Mouse (Mus musculus): ENCODE results near the gene Rapgef3. TPM values are rescaled to one million over a fixed set of nuclear protein-coding genes. Genes with fewer than 3 reads are reported as not detected.

Rapgef3 gene
- polyA plus RNA-seq, 1 experiment from 2014 or later: 4.0 TPM

DNA sequence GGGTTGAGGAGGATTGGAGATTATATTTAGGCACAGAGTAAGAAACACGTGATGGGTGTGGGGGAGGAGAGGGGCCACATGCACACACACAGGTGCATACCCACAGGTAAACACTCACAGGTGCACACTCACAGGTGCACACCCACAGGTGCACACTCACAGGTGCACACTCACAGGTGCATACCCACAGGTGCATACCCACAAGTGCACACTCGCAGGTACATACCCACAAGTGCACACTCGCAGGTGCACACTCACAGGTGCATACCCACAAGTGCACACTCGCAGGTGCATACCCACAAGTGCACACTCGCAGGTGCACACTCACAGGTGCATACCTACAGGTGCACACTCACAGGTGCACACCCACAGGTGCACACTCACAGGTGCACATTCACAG lies 42.6 kb upstream of the Rapgef3 start:
- Histone ChIP-seq H3K4me1 (replicated peaks; ENCODE audit: control insufficient read depth, insufficient read depth, low read length) (0 out of 2 replicates have a peak, but pooled peaks cover 2% of the 10 kb centered on the region), H3K9ac (ENCODE audit: low read depth, low read length) (no peak overlapping the region), H3K4me3 (ENCODE audit: low read depth, low read length) (no peak overlapping the region), H3K27ac (ENCODE audit: low read depth, low read length) (no peak overlapping the region), H3K9me3 (ENCODE audit: control insufficient read depth, low read length) (no peaks in the 10 kb centered on the region), H3K4me2 (replicated peaks; ENCODE audit: low read depth, low read length) (no peak overlapping the region), H3K27me3 (ENCODE audit: control insufficient read depth, insufficient read depth, low read length) (no peaks in the 10 kb centered on the region), H3K36me3 (ENCODE audit: control insufficient read depth, insufficient read depth, low read length) (no peaks in the 10 kb centered on the region; the same call in none of the 2 replicates)
- ATAC-seq (ENCODE audit: low FRiP score): no peak
- WGBS: 93% methylated on average over 5 of the region's 5 CpGs
- DNase-seq (ENCODE audit: low spot score): no peak

DNA sequence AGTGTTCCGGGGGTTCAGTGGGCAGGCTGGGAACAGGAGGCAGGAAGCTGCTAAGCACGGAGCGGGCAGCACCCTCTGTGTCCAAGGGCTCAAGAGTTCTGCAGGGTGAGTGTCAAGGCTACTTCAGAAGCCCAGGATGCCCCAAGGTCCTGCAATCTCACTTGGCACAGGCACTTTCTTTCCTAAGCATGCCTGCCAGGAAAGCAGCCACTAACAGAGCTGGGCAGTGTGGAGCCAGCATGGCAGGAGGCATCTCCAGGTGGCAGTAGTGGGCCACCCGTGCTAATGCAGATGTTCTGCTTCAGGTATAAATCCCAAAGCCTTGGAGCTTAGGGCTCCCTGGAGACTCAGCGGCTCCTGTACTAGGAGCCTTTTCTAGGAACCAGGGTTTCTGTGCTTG lies 42.2 kb upstream of the Rapgef3 start:
- H3K27ac ChIP-seq (ENCODE audit: low read depth, low read length): no peak overlapping the region
- H3K36me3 ChIP-seq (ENCODE audit: control insufficient read depth, insufficient read depth, low read length): no peaks in the 10 kb centered on the region; the same call in none of the 2 replicates
- H3K4me1 ChIP-seq (replicated peaks; ENCODE audit: control insufficient read depth, insufficient read depth, low read length): 0 out of 2 replicates have a peak, but pooled peaks cover 2% of the 10 kb centered on the region
- no peak overlapping the region for H3K4me2 ChIP-seq (replicated peaks; ENCODE audit: low read depth, low read length)
- no peaks in the 10 kb centered on the region for H3K9me3 ChIP-seq (ENCODE audit: control insufficient read depth, low read length)
- 86% methylated on average over 5 of the region's 5 CpGs for WGBS
- DNase-seq (ENCODE audit: low spot score) (no peak), ATAC-seq (ENCODE audit: low FRiP score) (no peak)
- H3K27me3 ChIP-seq (ENCODE audit: control insufficient read depth, insufficient read depth, low read length): no peaks in the 10 kb centered on the region
- H3K9ac ChIP-seq (ENCODE audit: low read depth, low read length): no peak overlapping the region
- no peak overlapping the region for H3K4me3 ChIP-seq (ENCODE audit: low read depth, low read length)

DNA sequence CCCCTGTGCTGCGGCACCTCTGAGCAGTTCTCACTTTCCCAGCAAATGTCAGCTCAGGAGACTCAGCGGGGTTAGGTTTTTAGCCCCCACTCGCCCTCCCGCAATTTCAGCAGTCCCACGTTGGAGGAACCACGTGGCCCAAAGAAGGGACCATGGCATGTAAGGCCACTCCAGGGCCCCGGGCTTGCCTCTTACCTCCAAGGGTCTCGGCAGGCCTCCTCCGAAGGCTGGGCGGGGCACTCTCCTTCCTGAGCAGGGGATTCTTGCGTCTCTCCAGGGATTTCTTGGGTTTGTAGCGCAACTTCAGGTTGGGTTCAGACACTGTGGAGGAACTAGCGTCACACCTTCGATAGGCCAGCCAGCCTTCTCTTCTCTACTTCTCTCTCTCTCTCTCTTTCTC lies 41.4 kb upstream of the Rapgef3 start:
- no peaks in the 10 kb centered on the region for H3K9me3 ChIP-seq (ENCODE audit: control insufficient read depth, low read length)
- 81% methylated on average over 14 of the region's 14 CpGs for WGBS

DNA sequence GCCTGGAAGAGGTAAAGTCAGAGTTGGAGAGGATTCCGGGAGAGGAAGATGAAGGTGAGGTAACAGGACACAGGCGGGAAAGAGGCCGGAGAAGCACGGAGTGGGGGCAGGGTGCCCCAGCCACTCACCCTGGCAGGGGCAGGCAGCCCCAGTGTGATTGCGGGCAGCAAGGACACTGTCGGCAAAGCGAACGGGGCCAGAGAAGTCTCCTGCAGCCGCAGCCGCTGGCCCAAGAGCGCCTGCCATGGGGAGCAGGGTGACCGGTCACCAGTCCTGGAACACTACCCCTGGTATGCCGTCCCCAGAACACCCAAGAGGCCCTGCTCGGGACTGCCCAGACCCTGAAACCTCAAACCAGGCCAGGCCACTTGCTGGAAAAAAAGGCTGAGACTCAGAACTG lies 40.8 kb upstream of the Rapgef3 start:
- no peak overlapping the region for H3K4me2 ChIP-seq (replicated peaks; ENCODE audit: low read depth, low read length)
- no peaks in the 10 kb centered on the region for H3K9me3 ChIP-seq (ENCODE audit: control insufficient read depth, low read length)
- DNase-seq (ENCODE audit: low spot score) (no peak), ATAC-seq (ENCODE audit: low FRiP score) (no peak)
- WGBS: 88% methylated on average over 14 of the region's 14 CpGs
- H3K4me3 ChIP-seq (ENCODE audit: low read depth, low read length): no peak overlapping the region
- H3K36me3 ChIP-seq (ENCODE audit: control insufficient read depth, insufficient read depth, low read length): no peaks in the 10 kb centered on the region; the same call in none of the 2 replicates
- H3K4me1 ChIP-seq (replicated peaks; ENCODE audit: control insufficient read depth, insufficient read depth, low read length): 0 out of 2 replicates have a peak, but pooled peaks cover 2% of the 10 kb centered on the region
- no peak overlapping the region for H3K9ac ChIP-seq (ENCODE audit: low read depth, low read length)
- no peaks in the 10 kb centered on the region for H3K27me3 ChIP-seq (ENCODE audit: control insufficient read depth, insufficient read depth, low read length)
- H3K27ac ChIP-seq (ENCODE audit: low read depth, low read length): no peak overlapping the region

More for the DNA sequence above, 41.4 kb upstream of the Rapgef3 start:
- H3K36me3 ChIP-seq (ENCODE audit: control insufficient read depth, insufficient read depth, low read length): no peaks in the 10 kb centered on the region; the same call in none of the 2 replicates
- H3K4me1 ChIP-seq (replicated peaks; ENCODE audit: control insufficient read depth, insufficient read depth, low read length): 0 out of 2 replicates have a peak, but pooled peaks cover 2% of the 10 kb centered on the region
- no peaks in the 10 kb centered on the region for H3K27me3 ChIP-seq (ENCODE audit: control insufficient read depth, insufficient read depth, low read length)
- H3K9ac ChIP-seq (ENCODE audit: low read depth, low read length): no peak overlapping the region
- H3K4me3 ChIP-seq (ENCODE audit: low read depth, low read length): no peak overlapping the region
- no peak for DNase-seq (ENCODE audit: low spot score)
- ATAC-seq (ENCODE audit: low FRiP score): no peak
- no peak overlapping the region for H3K27ac ChIP-seq (ENCODE audit: low read depth, low read length)
- no peak overlapping the region for H3K4me2 ChIP-seq (replicated peaks; ENCODE audit: low read depth, low read length)

DNA sequence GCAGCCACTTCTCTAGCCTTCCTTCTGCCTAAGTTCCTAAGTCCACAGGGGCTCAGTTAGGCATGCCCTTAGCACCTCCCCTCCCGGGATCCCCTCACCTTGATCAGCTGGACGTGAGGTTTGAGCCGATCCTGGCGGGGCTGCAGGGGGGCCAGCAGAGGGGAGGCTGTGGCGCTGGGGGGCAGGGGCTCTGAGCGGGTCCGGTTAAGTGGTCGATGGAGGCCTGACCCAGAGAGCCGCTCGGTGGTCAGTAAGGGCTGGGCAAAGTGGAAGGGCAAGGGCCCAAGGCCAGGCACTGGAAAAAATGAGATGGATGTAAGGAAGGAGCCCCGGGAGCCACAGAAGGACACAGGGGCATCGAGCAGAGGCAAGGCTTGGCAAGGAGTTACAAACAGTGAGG lies 40.1 kb upstream of the Rapgef3 start:
- WGBS: 69% methylated on average over 12 of the region's 12 CpGs
- Histone ChIP-seq H3K9me3 (ENCODE audit: control insufficient read depth, low read length) (no peaks in the 10 kb centered on the region), H3K27ac (ENCODE audit: low read depth, low read length) (no peak overlapping the region), H3K4me3 (ENCODE audit: low read depth, low read length) (no peak overlapping the region), H3K4me1 (replicated peaks; ENCODE audit: control insufficient read depth, insufficient read depth, low read length) (peaks cover under 1% of the 10 kb centered on the region; the same call in 1 of the 2 replicates), H3K4me2 (replicated peaks; ENCODE audit: low read depth, low read length) (no peak overlapping the region), H3K9ac (ENCODE audit: low read depth, low read length) (no peak overlapping the region), H3K27me3 (ENCODE audit: control insufficient read depth, insufficient read depth, low read length) (no peaks in the 10 kb centered on the region), H3K36me3 (ENCODE audit: control insufficient read depth, insufficient read depth, low read length) (no peaks in the 10 kb centered on the region; the same call in none of the 2 replicates)
- DNase-seq (ENCODE audit: low spot score) (no peak), ATAC-seq (ENCODE audit: low FRiP score) (no peak)

DNA sequence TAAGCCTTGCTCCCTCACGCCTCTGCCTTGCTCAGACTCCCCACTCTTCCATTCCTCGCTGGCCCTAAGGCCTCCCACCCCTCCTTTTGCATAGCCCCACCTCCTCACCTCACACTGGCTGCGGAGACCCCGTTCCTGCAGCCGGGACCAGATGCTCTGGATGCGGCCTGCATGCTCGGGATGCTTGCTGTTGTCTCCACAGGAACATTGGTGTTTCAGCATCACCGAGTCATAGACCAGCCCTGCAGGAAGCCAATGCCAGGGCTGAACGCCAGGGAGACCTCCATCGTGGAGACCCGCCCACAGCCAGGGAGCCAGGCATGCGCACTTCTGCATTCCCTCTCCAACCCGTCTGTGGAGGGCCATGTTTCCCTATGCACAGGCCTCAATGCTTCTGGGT lies 34.8 kb upstream of the Rapgef3 start:
- H3K9ac ChIP-seq (ENCODE audit: low read depth, low read length): no peak overlapping the region
- ATAC-seq (ENCODE audit: low FRiP score) (peak; percentile 60; the same call in 1 of the 2 replicates), DNase-seq (ENCODE audit: low spot score) (peak; percentile 71)
- no peak overlapping the region for H3K27ac ChIP-seq (ENCODE audit: low read depth, low read length)
- H3K36me3 ChIP-seq (ENCODE audit: control insufficient read depth, insufficient read depth, low read length): peaks cover 3% of the 10 kb centered on the region; the same call in 1 of the 2 replicates
- H3K9me3 ChIP-seq (ENCODE audit: control insufficient read depth, low read length): no peaks in the 10 kb centered on the region
- WGBS: 10% methylated on average over 13 of the region's 13 CpGs
- H3K4me3 ChIP-seq (ENCODE audit: low read depth, low read length): no peak overlapping the region
- H3K27me3 ChIP-seq (ENCODE audit: control insufficient read depth, insufficient read depth, low read length): no peaks in the 10 kb centered on the region
- peaks cover 2% of the 10 kb centered on the region; the same call in 1 of the 2 replicates for H3K4me1 ChIP-seq (replicated peaks; ENCODE audit: control insufficient read depth, insufficient read depth, low read length)
- H3K4me2 ChIP-seq (replicated peaks; ENCODE audit: low read depth, low read length): peak overlapping the region; percentile 28; the same call in 1 of the 2 replicates

DNA sequence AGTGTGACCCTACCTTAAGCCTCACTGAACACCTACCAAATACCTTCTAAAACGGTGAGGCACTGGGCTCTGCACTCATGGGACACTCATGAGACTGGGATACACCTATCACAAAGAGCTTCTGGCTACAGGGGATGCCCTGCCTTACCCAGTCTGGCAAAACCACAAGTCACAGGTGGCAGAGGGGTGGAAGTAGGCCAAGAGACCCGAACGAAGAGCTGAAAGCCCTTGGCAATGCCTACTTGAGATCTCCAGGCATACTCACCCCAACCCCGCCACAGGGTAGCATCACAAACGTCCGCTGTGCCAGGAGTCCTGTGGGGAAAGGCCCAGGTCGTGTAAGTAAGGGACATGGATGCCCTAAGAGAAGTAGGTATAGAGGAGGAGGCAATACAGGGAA lies 34.0 kb upstream of the Rapgef3 start:
- H3K4me3 ChIP-seq (ENCODE audit: low read depth, low read length): no peak overlapping the region
- 85% methylated on average over 7 of the region's 7 CpGs for WGBS
- DNase-seq (ENCODE audit: low spot score): no peak
- peaks cover 2% of the 10 kb centered on the region; the same call in 1 of the 2 replicates for H3K4me1 ChIP-seq (replicated peaks; ENCODE audit: control insufficient read depth, insufficient read depth, low read length)
- 0 out of 2 replicates have a peak, but pooled peaks cover 3% of the 10 kb centered on the region for H3K36me3 ChIP-seq (ENCODE audit: control insufficient read depth, insufficient read depth, low read length)
- H3K27ac ChIP-seq (ENCODE audit: low read depth, low read length): no peak overlapping the region
- H3K4me2 ChIP-seq (replicated peaks; ENCODE audit: low read depth, low read length): no peak overlapping the region
- no peak overlapping the region for H3K9ac ChIP-seq (ENCODE audit: low read depth, low read length)
- no peak for ATAC-seq (ENCODE audit: low FRiP score)
- H3K27me3 ChIP-seq (ENCODE audit: control insufficient read depth, insufficient read depth, low read length): no peaks in the 10 kb centered on the region
- H3K9me3 ChIP-seq (ENCODE audit: control insufficient read depth, low read length): no peaks in the 10 kb centered on the region

DNA sequence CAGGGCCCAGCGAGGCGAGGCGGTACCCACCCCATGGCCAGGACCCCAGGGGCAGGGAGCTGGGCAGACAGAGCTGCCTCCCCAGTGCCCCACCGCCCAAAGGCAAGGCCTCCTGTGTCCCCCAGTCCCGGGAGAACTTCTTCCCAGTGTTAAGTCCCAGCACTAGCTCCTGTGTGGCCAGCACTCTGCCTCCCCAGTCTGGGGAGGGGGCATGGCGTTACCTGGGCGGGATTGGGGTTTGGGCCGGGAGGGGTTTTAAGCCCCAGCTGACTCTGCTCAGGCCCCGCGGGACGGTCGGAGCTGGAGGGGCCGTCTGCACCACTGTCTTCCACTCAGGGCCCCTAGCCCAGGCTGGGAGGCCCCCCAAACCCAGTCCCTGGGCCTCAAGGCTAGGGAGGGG lies 33.1 kb upstream of the Rapgef3 start:
- 0 out of 2 replicates have a peak, but pooled peaks cover 3% of the 10 kb centered on the region for H3K36me3 ChIP-seq (ENCODE audit: control insufficient read depth, insufficient read depth, low read length)
- no peak overlapping the region for H3K4me3 ChIP-seq (ENCODE audit: low read depth, low read length)
- WGBS: 85% methylated on average over 13 of the region's 13 CpGs
- DNase-seq (ENCODE audit: low spot score) (no peak), ATAC-seq (ENCODE audit: low FRiP score) (no peak)
- H3K9ac ChIP-seq (ENCODE audit: low read depth, low read length): no peak overlapping the region
- no peak overlapping the region for H3K27ac ChIP-seq (ENCODE audit: low read depth, low read length)
- peaks cover 2% of the 10 kb centered on the region; the same call in 1 of the 2 replicates for H3K4me1 ChIP-seq (replicated peaks; ENCODE audit: control insufficient read depth, insufficient read depth, low read length)
- no peak overlapping the region for H3K4me2 ChIP-seq (replicated peaks; ENCODE audit: low read depth, low read length)
- no peaks in the 10 kb centered on the region for H3K9me3 ChIP-seq (ENCODE audit: control insufficient read depth, low read length)
- no peaks in the 10 kb centered on the region for H3K27me3 ChIP-seq (ENCODE audit: control insufficient read depth, insufficient read depth, low read length)

DNA sequence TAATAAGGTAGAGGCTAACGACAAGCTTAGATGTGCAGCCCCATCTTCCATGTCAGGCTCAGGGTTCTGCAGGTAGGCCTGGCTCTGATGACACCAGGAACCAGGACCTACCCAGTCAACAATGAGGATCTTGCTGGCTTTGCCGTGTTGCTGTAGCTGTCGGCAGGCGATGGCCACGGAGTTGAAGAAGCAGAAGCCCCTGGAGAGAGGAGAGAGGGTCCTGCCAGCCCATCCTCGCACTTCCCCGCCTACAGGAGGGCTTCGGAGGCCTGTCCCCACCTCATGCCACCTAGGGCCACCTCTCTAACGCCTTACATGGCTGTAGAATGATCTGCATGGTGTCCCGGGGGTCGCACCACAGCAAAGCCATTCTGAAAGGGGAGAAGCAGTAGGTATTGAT lies 31.7 kb upstream of the Rapgef3 start:
- DNase-seq (ENCODE audit: low spot score): no peak
- Histone ChIP-seq H3K9ac (ENCODE audit: low read depth, low read length) (no peak overlapping the region), H3K9me3 (ENCODE audit: control insufficient read depth, low read length) (no peaks in the 10 kb centered on the region), H3K4me1 (replicated peaks; ENCODE audit: control insufficient read depth, insufficient read depth, low read length) (peaks cover 2% of the 10 kb centered on the region; the same call in 1 of the 2 replicates), H3K4me3 (ENCODE audit: low read depth, low read length) (no peak overlapping the region), H3K27me3 (ENCODE audit: control insufficient read depth, insufficient read depth, low read length) (no peaks in the 10 kb centered on the region), H3K36me3 (ENCODE audit: control insufficient read depth, insufficient read depth, low read length) (0 out of 2 replicates have a peak, but pooled peaks cover 3% of the 10 kb centered on the region), H3K27ac (ENCODE audit: low read depth, low read length) (no peak overlapping the region), H3K4me2 (replicated peaks; ENCODE audit: low read depth, low read length) (no peak overlapping the region)
- no peak for ATAC-seq (ENCODE audit: low FRiP score)
- 87% methylated on average over 11 of the region's 11 CpGs for WGBS

Measured in hindbrain, embryonic 11.5 days (tissue).